Comparison of ENCODE assay signal across 8 mouse cellular contexts in the genomic region with DNA sequence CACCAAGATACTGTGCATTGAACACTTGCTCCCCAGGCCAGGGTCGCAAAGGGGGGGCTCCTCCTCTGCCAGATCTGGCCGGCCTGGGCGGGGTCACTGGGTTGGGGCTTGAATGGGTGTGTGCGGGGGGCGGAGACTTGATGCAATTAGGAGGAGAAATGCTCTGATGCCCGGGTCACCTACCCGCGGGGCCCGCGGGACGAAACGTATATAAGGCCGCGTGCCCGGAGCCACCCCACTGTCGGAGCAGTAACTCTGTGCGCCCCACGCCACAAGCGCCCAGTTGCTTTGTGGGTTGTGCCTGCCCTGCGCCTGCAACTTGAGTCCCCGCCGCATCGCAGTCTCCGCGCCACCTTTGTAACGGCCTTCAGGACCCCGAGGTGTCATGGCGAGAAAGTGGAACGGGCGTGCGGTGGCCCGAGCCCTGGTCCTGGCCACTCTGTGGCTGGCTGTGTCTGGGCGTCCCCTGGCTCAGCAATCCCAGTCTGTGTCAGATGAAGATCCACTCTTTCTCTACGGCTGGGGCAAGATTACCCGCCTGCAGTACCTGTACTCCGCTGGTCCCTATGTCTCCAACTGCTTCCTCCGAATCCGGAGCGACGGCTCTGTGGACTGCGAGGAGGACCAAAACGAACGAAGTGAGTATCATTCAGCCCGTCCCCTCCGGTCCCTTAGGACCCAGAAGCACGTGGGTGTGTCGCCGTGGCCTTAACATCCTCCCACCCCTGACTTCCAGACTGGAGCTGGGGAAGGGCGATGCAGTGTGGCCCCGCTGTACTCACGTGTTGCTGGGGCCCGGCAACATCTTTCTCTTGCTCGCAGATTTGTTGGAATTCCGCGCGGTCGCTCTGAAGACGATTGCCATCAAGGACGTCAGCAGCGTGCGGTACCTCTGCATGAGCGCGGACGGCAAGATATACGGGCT. TPM values are rescaled to one million over a fixed set of nuclear protein-coding genes. Genes with fewer than 3 reads are reported as not detected.
DNase-seq lines count a peak whose midpoint lies in the region; ATAC-seq and TF ChIP-seq lines count a peak whose summit lies in the region.

A gene (plus strand): TSS at position 238 of the 925 bp plus-strand sequence.

- peak within 1 kb of the TSS; percentile 72 for H3K4me2 ChIP-seq in lung, embryonic 14.5 days
- H3K4me2 ChIP-seq in hindbrain, embryonic 11.5 days (replicated peaks; ENCODE audit: low read depth, low read length), result peak within 1 kb of the TSS; percentile 84
- peak within 1 kb of the TSS; percentile 56 for H3K4me2 ChIP-seq in liver, embryonic 16.5 days (ENCODE audit: low read depth, low read length)

- peaks cover 4% of the 10 kb centered on the region; the same call in 1 of the 2 replicates for H3K4me1 ChIP-seq in lung, embryonic 14.5 days (ENCODE audit: insufficient read depth)
- peaks cover 5% of the 10 kb centered on the region for H3K4me1 ChIP-seq in brown adipose tissue, adult 24 weeks (ENCODE audit: control insufficient read depth, insufficient read depth, insufficient read length, low read length)
- H3K4me1 ChIP-seq in hindbrain, embryonic 11.5 days (replicated peaks; ENCODE audit: control insufficient read depth, insufficient read depth, low read length), result peaks cover 4% of the 10 kb centered on the region
- H3K4me1 ChIP-seq in liver, embryonic 16.5 days (ENCODE audit: control insufficient read depth, low read depth, low read length), result peaks cover 10% of the 10 kb centered on the region

- H3K27ac ChIP-seq in lung, embryonic 14.5 days (ENCODE audit: low read depth), result no peak within 1 kb of the TSS
- no peak within 1 kb of the TSS for H3K27ac ChIP-seq in brown adipose tissue, adult 24 weeks (replicated peaks; ENCODE audit: low read depth, low read length)
- peak within 1 kb of the TSS; percentile 78 for H3K27ac ChIP-seq in hindbrain, embryonic 11.5 days (ENCODE audit: low read depth, low read length)
- H3K27ac ChIP-seq in liver, embryonic 16.5 days (ENCODE audit: low read length), result no peak within 1 kb of the TSS

- DNase-seq in lung, embryonic 14.5 days, result peak; percentile 46
- DNase-seq in lung, postnatal 14 days, result no peak
- peak; percentile 63 for DNase-seq in hindbrain, embryonic 11.5 days (ENCODE audit: low spot score)
- DNase-seq in natural killer cell, adult 2 months (ENCODE audit: low spot score in 2 of 2), result no peak
- no peak for DNase-seq in yolk sac, embryonic 10.5 days (ENCODE audit: low spot score)
- no peak for DNase-seq in urinary bladder, adult 2 months (ENCODE audit: low spot score)

- H3K9me3 ChIP-seq in lung, embryonic 14.5 days (ENCODE audit: low read depth, low read length), result no peaks in the 10 kb centered on the region
- H3K9me3 ChIP-seq in hindbrain, embryonic 11.5 days (ENCODE audit: control insufficient read depth, low read length), result no peaks in the 10 kb centered on the region
- H3K9me3 ChIP-seq in liver, embryonic 16.5 days (replicated peaks; ENCODE audit: control insufficient read depth, low read length), result no peaks in the 10 kb centered on the region

- no peak; the same call in 1 of the 2 replicates for ATAC-seq in lung, embryonic 14.5 days (ENCODE audit: insufficient read depth)
- ATAC-seq in hindbrain, embryonic 11.5 days (ENCODE audit: low FRiP score), result peak; percentile 36
- ATAC-seq in liver, embryonic 16.5 days (ENCODE audit: low read depth), result 0 out of 2 replicates have a peak, but pooled peaks have one; percentile 37

- peak within 1 kb of the TSS; percentile 42 for H3K4me3 ChIP-seq in lung, embryonic 14.5 days (ENCODE audit: low read depth, low read length)
- peak within 1 kb of the TSS; percentile 54 for H3K4me3 ChIP-seq in brown adipose tissue, adult 24 weeks (ENCODE audit: insufficient read depth, low read depth, low read length)
- peak within 1 kb of the TSS; percentile 49 for H3K4me3 ChIP-seq in hindbrain, embryonic 11.5 days (ENCODE audit: low read depth, low read length)
- H3K4me3 ChIP-seq in liver, embryonic 16.5 days (ENCODE audit: low read depth, low read length), result peak within 1 kb of the TSS; percentile 46

- peaks cover 54% of the 10 kb centered on the region for H3K27me3 ChIP-seq in lung, embryonic 14.5 days (ENCODE audit: insufficient read depth, low read length)
- H3K27me3 ChIP-seq in hindbrain, embryonic 11.5 days (ENCODE audit: control insufficient read depth, insufficient read depth, low read length), result peaks cover 22% of the 10 kb centered on the region
- H3K27me3 ChIP-seq in liver, embryonic 16.5 days (ENCODE audit: control insufficient read depth, insufficient read depth, low read depth, low read length), result peaks cover 53% of the 10 kb centered on the region

- no peaks in the 10 kb centered on the region for H3K36me3 ChIP-seq in lung, embryonic 14.5 days (ENCODE audit: insufficient read depth)
- H3K36me3 ChIP-seq in hindbrain, embryonic 11.5 days (ENCODE audit: control insufficient read depth, insufficient read depth, low read length), result no peaks in the 10 kb centered on the region
- H3K36me3 ChIP-seq in liver, embryonic 16.5 days (ENCODE audit: control insufficient read depth, insufficient read depth), result no peaks in the 10 kb centered on the region

- WGBS in lung, embryonic 14.5 days, result 1% methylated on average over 65 of the region's 65 CpGs
- under 1% methylated on average over 63 of the region's 65 CpGs for WGBS in hindbrain, embryonic 11.5 days
- WGBS in liver, embryonic 16.5 days (ENCODE audit: insufficient replicate concordance), result under 1% methylated on average over 65 of the region's 65 CpGs

- H3K9ac ChIP-seq in lung, embryonic 14.5 days, result peak within 1 kb of the TSS; percentile 34; the same call in 1 of the 2 replicates
- H3K9ac ChIP-seq in hindbrain, embryonic 11.5 days (ENCODE audit: low read depth, low read length), result peak within 1 kb of the TSS; percentile 65
- H3K9ac ChIP-seq in liver, embryonic 16.5 days (ENCODE audit: low read depth, low read length), result no peak within 1 kb of the TSS; the same call in 1 of the 2 replicates

- no peak for TF ChIP-seq CTCF in lung, embryonic 14.5 days (IDR thresholded peaks at IDR 0.05; ENCODE audit: low read depth)

RNA-seq across cellular contexts. Expression of the gene that starts here (rescaled TPM):
- polyA plus RNA-seq in lung, embryonic 14.5 days (2014; fragmentation: Nextera tagmentation; extraction: Ambion mirVana), result not detected in 2 replicates
- not detected in 2 replicates for polyA plus RNA-seq in brown adipose tissue, adult 24 weeks (2012; ENCODE audit: insufficient read depth, insufficient read length, missing spikeins)
- 60.2 and 68.2 TPM in 2 replicates for polyA plus RNA-seq in hindbrain, embryonic 11.5 days (2014; fragmentation: Nextera tagmentation; extraction: Ambion mirVana)
- polyA plus RNA-seq in liver, embryonic 16.5 days (2015; fragmentation: Nextera tagmentation; extraction: Ambion mirVana), result not detected in 2 replicates
- polyA plus RNA-seq in urinary bladder, adult 2 months (2012; rRNA removed), result not detected in 2 replicates

Comparison
In these comparisons a context has a peak if more than half of its experiments do, and no peak if none do; other contexts are left out.
1. RNA of the gene that starts here (polyA plus RNA-seq): 60.2 to 68.2 TPM in hindbrain, embryonic 11.5 days; not detected in liver, embryonic 16.5 days, not detected in lung, embryonic 14.5 days, not detected in brown adipose tissue, adult 24 weeks and not detected in urinary bladder, adult 2 months; every median in the first group is over 10 times any median in the second.
2. Peak in DNase-seq, H3K4me3 ChIP-seq, H3K9ac ChIP-seq and H3K4me2 ChIP-seq in lung, embryonic 14.5 days; RNA of the gene not detected or under 1 TPM.
3. Peak in ATAC-seq, H3K4me3 ChIP-seq and H3K4me2 ChIP-seq in liver, embryonic 16.5 days; RNA of the gene not detected or under 1 TPM.
4. Peak in every context shown above with its lines, with median percentiles within 50 percentile points of each other: H3K4me2 ChIP-seq and H3K4me3 ChIP-seq.